Comparison of ENCODE assay signal across 9 mouse cellular contexts in the genomic region with DNA sequence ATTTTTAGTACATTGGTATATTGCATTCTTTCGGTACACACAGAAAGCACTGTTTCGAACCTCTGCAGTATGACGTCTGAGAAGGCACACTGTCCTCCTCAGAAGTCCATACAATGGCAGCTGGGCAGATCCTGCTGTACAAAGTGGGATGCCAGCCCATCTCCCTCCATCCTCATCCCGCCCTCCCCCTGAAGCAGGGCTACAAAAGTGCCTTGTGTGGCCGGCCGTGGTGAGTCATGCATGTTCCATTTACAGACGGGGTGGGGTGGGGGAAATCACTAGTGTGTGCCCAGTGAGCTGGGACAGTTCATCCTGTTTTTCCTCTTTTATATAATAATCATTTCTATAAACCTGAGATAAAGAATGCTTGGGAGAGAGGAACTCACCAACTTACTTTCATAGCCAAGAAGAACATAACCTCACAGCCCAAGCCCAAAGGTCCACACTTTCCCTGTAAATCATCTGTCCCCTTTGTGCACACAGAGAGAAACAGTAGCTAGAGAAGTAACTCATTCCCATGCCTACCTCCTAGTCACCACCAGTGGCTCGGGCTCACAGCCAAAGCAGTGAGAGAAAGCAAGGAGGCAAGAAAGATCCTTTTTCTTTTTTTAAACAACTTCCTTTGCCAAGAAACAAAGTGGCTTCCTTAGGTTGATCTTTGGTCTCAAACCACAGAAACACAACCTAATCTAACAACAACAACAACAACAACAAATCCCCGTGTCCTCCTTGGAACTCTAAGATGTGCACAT. TPM values are rescaled to one million over a fixed set of nuclear protein-coding genes. Genes with fewer than 3 reads are reported as not detected.
DNase-seq lines count a peak whose midpoint lies in the region; ATAC-seq and TF ChIP-seq lines count a peak whose summit lies in the region.
"Had no signal": no experiment of that assay in that cellular context is flagged by ENCODE, and none has a peak within 500 bp of the region (broad histone marks: within the 10 kb centered on the region; RNA-seq: fewer than 3 reads in every experiment).

No protein-coding gene starts in this region.

- no peak for TF ChIP-seq CTCF in cerebellum, adult 2 months (IDR thresholded peaks at IDR 0.05; ENCODE audit: borderline replicate concordance, insufficient read depth, low read depth, low read length)
- no peak for TF ChIP-seq CTCF in thymus, adult 2 months (IDR thresholded peaks at IDR 0.05; ENCODE audit: borderline replicate concordance, control insufficient read depth, extremely low read depth, insufficient read depth, low read length, poor library complexity)

- intact Hi-C loops in left cerebral cortex, postnatal 4 days (cut with DNase I): no loop called here

- 37% methylated on average over 9 of the region's 9 CpGs for WGBS in cerebellum, adult 2 months
- WGBS in midbrain, embryonic 11.5 days: 93% methylated on average over 9 of the region's 9 CpGs
- 81% methylated on average over 9 of the region's 9 CpGs for WGBS in midbrain, embryonic 13.5 days
- 64% methylated on average over 9 of the region's 9 CpGs for WGBS in thymus, adult 2 months

- no peak for ATAC-seq in midbrain, embryonic 11.5 days (ENCODE audit: low FRiP score)
- no peak for ATAC-seq in midbrain, embryonic 13.5 days

- DNase-seq in cerebellum, adult 2 months: peak in 1 of 2 experiments; percentile 45
- no peak for DNase-seq in cerebellum, postnatal 4 days (ENCODE audit: low spot score in 2 of 2)
- peak; percentile 14 for DNase-seq in midbrain, embryonic 11.5 days (ENCODE audit: low spot score, missing footprints)
- peak; percentile 36 for DNase-seq in heart, postnatal 4 days
- DNase-seq in left cerebral cortex, postnatal 4 days: peak; percentile 34
- DNase-seq in right cerebral cortex, postnatal 36 days (ENCODE audit: low spot score in 2 of 2): peak; percentile 24 to 48
- no peak for DNase-seq in thymus, adult 2 months

- H3K36me3 ChIP-seq in midbrain, embryonic 11.5 days (ENCODE audit: control insufficient read depth, insufficient read depth, low read length): no peaks in the 10 kb centered on the region
- no peaks in the 10 kb centered on the region for H3K36me3 ChIP-seq in midbrain, embryonic 13.5 days
- H3K36me3 ChIP-seq in thymus, adult 2 months (ENCODE audit: control insufficient read depth, insufficient read depth, low read length): no peaks in the 10 kb centered on the region
- H3K36me3 ChIP-seq: embryonic facial prominence, embryonic 13.5 days had no signal

- no peaks in the 10 kb centered on the region for H3K27me3 ChIP-seq in cerebellum, adult 2 months (ENCODE audit: control insufficient read depth, insufficient read depth, low read length)
- no peaks in the 10 kb centered on the region for H3K27me3 ChIP-seq in midbrain, embryonic 11.5 days (ENCODE audit: control insufficient read depth, insufficient read depth, low read length)
- H3K27me3 ChIP-seq in midbrain, embryonic 13.5 days: no peaks in the 10 kb centered on the region
- H3K27me3 ChIP-seq in thymus, adult 2 months (ENCODE audit: control insufficient read depth, insufficient read depth, low read length): no peaks in the 10 kb centered on the region
- H3K27me3 ChIP-seq: embryonic facial prominence, embryonic 13.5 days had no signal

- H3K4me2 ChIP-seq in midbrain, embryonic 11.5 days: no peak overlapping the region
- H3K4me2 ChIP-seq in midbrain, embryonic 13.5 days (replicated peaks): no peak overlapping the region
- H3K4me2 ChIP-seq: embryonic facial prominence, embryonic 13.5 days had no signal

- H3K4me3 ChIP-seq in cerebellum, adult 2 months (replicated peaks; ENCODE audit: insufficient read depth, low read depth, low read length): no peak overlapping the region
- H3K4me3 ChIP-seq in midbrain, embryonic 11.5 days (ENCODE audit: low read depth, low read length): no peak overlapping the region
- no peak overlapping the region for H3K4me3 ChIP-seq in midbrain, embryonic 13.5 days (replicated peaks)
- no peak overlapping the region for H3K4me3 ChIP-seq in thymus, adult 2 months (ENCODE audit: control insufficient read depth, insufficient read depth, low read length)
- H3K4me3 ChIP-seq: embryonic facial prominence, embryonic 13.5 days had no signal

- no peaks in the 10 kb centered on the region for H3K9me3 ChIP-seq in midbrain, embryonic 11.5 days (ENCODE audit: control insufficient read depth, low read length)
- H3K9me3 ChIP-seq in midbrain, embryonic 13.5 days: no peaks in the 10 kb centered on the region
- H3K9me3 ChIP-seq: embryonic facial prominence, embryonic 13.5 days had no signal

- TF ChIP-seq POLR2A in cerebellum, adult 2 months (IDR thresholded peaks at IDR 0.05; ENCODE audit: borderline replicate concordance, insufficient read depth, low read length): no peak
- TF ChIP-seq POLR2A in thymus, adult 2 months (IDR thresholded peaks at IDR 0.05; ENCODE audit: control insufficient read depth, extremely low read depth, insufficient read depth, low read length, poor library complexity): no peak

- H3K9ac ChIP-seq in midbrain, embryonic 11.5 days (ENCODE audit: low read length): no peak overlapping the region
- no peak overlapping the region for H3K9ac ChIP-seq in midbrain, embryonic 13.5 days (replicated peaks)
- H3K9ac ChIP-seq: embryonic facial prominence, embryonic 13.5 days had no signal

- H3K27ac ChIP-seq in cerebellum, adult 2 months (ENCODE audit: insufficient read depth, low read length): peak overlapping the region; percentile 62; the same call in 1 of the 2 replicates
- no peak overlapping the region for H3K27ac ChIP-seq in midbrain, embryonic 11.5 days (ENCODE audit: low read depth, low read length)
- H3K27ac ChIP-seq in midbrain, embryonic 13.5 days: no peak overlapping the region
- H3K27ac ChIP-seq in thymus, adult 2 months (ENCODE audit: control insufficient read depth, insufficient read depth, low read length): no peak overlapping the region
- H3K27ac ChIP-seq: embryonic facial prominence, embryonic 13.5 days had no signal

- peaks cover 15% of the 10 kb centered on the region for H3K4me1 ChIP-seq in cerebellum, adult 2 months (ENCODE audit: control insufficient read depth, insufficient read depth, low read length)
- H3K4me1 ChIP-seq in midbrain, embryonic 11.5 days (ENCODE audit: control insufficient read depth, insufficient read depth, low read length): no peaks in the 10 kb centered on the region
- H3K4me1 ChIP-seq in midbrain, embryonic 13.5 days (replicated peaks): no peaks in the 10 kb centered on the region
- no peaks in the 10 kb centered on the region for H3K4me1 ChIP-seq in thymus, adult 2 months (replicated peaks; ENCODE audit: control insufficient read depth, insufficient read depth, low read length)
- H3K4me1 ChIP-seq: embryonic facial prominence, embryonic 13.5 days had no signal

RNA-seq across cellular contexts. Expression of a gene that starts 8.4 kb away (rescaled TPM):
- 16.3 and 17.3 TPM in 2 replicates for polyA plus RNA-seq in cerebellum, adult 2 months (2012; rRNA removed)
- polyA plus RNA-seq in midbrain, embryonic 11.5 days (2014; fragmentation: Nextera tagmentation; extraction: Ambion mirVana): 4.9 and 5.5 TPM in 2 replicates
- polyA plus RNA-seq in midbrain, embryonic 13.5 days (2015; fragmentation: Nextera tagmentation; extraction: Ambion mirVana): 6.1 and 6.2 TPM in 2 replicates
- total RNA-seq in heart, postnatal 4 days (2021): 10 to 100 TPM; 17.8 to 19.4 TPM
- 10 to 100 TPM; 42.9 to 46.9 TPM for total RNA-seq in left cerebral cortex, postnatal 4 days (2021)
- polyA plus RNA-seq in thymus, adult 2 months (2012; rRNA removed): 2.3 and 2.7 TPM in 2 replicates

RNA-seq across cellular contexts. Expression of a gene that starts 31.9 kb away (rescaled TPM):
- polyA plus RNA-seq in cerebellum, adult 2 months (2012; rRNA removed): 71.7 and 74.2 TPM in 2 replicates
- polyA plus RNA-seq in midbrain, embryonic 11.5 days (2014; fragmentation: Nextera tagmentation; extraction: Ambion mirVana): 207 and 233 TPM in 2 replicates
- polyA plus RNA-seq in midbrain, embryonic 13.5 days (2015; fragmentation: Nextera tagmentation; extraction: Ambion mirVana): 149 and 154 TPM in 2 replicates
- 10 to 100 TPM; 40.1 to 48.0 TPM for total RNA-seq in heart, postnatal 4 days (2021)
- 10 to 100 TPM; 75.0 to 78.1 TPM for total RNA-seq in left cerebral cortex, postnatal 4 days (2021)
- 14.5 and 15.6 TPM in 2 replicates for polyA plus RNA-seq in thymus, adult 2 months (2012; rRNA removed)

Comparison
In these comparisons a context has a peak if more than half of its experiments do, and no peak if none do; other contexts are left out.
1. DNase-seq: peak in midbrain, embryonic 11.5 days (single experiment), heart, postnatal 4 days (single experiment), left cerebral cortex, postnatal 4 days (single experiment) and right cerebral cortex, postnatal 36 days (2 of 2); none in cerebellum, postnatal 4 days (0 of 2) and thymus, adult 2 months (single experiment).